ENCODE assay signal across 9 mouse cellular contexts in genomic region chr13:65310849-65311248, GRCm38 (mm10). TPM values are rescaled to one million over a fixed set of nuclear protein-coding genes. Genes with fewer than 3 reads are reported as not detected.
DNase-seq lines count a peak whose midpoint lies in the region; ATAC-seq lines count a peak whose summit lies in the region.
"Not testable (repeated sequence)": the region's sequence is repeated elsewhere in the genome, so short reads cannot be mapped to it uniquely, and the experiment has no call there.
"Had no signal": no experiment of that assay in that cellular context is flagged by ENCODE, and none has a peak within 500 bp of the region (broad histone marks: within the 10 kb centered on the region; RNA-seq: fewer than 3 reads in every experiment).

No protein-coding gene starts in this region.

- H3K9me3 ChIP-seq in intestine, embryonic 16.5 days (ENCODE audit: control insufficient read depth, low read length), result not testable (repeated sequence)
- peaks cover 38% of the 10 kb centered on the region for H3K9me3 ChIP-seq in limb, embryonic 12.5 days

- not testable (repeated sequence) for H3K36me3 ChIP-seq in intestine, embryonic 16.5 days (ENCODE audit: control insufficient read depth, insufficient read depth, low read length); limb, embryonic 12.5 days

- not testable (repeated sequence) for ATAC-seq in intestine, embryonic 16.5 days; limb, embryonic 12.5 days (ENCODE audit: insufficient number of reproducible peaks, insufficient read depth, low FRiP score, low TSS enrichment, low read depth)

- H3K9ac ChIP-seq in intestine, embryonic 16.5 days (ENCODE audit: low read depth, low read length); limb, embryonic 12.5 days (replicated peaks): not testable (repeated sequence)

- peak overlapping the region; percentile 45 for H3K4me2 ChIP-seq in intestine, embryonic 16.5 days (ENCODE audit: low read depth, low read length)
- H3K4me2 ChIP-seq in limb, embryonic 12.5 days, result peak overlapping the region; percentile 41

- H3K27me3 ChIP-seq in intestine, embryonic 16.5 days (replicated peaks; ENCODE audit: control insufficient read depth, insufficient read depth, low read length); limb, embryonic 12.5 days: not testable (repeated sequence)

- peak overlapping the region; percentile 24 for H3K4me3 ChIP-seq in intestine, embryonic 16.5 days (ENCODE audit: low read length)
- 0 out of 2 replicates have a peak overlapping the region, but pooled peaks have one; percentile 6 for H3K4me3 ChIP-seq in limb, embryonic 12.5 days (replicated peaks)

- H3K27ac ChIP-seq in intestine, embryonic 16.5 days (ENCODE audit: low read length); limb, embryonic 12.5 days: not testable (repeated sequence)

- not testable (repeated sequence) for H3K4me1 ChIP-seq in intestine, embryonic 16.5 days (ENCODE audit: control insufficient read depth, insufficient read depth, low read length); limb, embryonic 12.5 days (replicated peaks)

- 38% methylated on average over 12 of the region's 12 CpGs for WGBS in intestine, embryonic 16.5 days
- WGBS in limb, embryonic 12.5 days, result 38% methylated on average over 12 of the region's 12 CpGs

- peak; percentile 46 for DNase-seq in 3T3-L1 (ENCODE audit: low read depth, low spot score)
- peak; percentile 66 for DNase-seq in adrenal gland, postnatal 14 days
- DNase-seq in embryo, embryonic 11 days, result peak; percentile 39
- peak; percentile 7 for DNase-seq in heart, adult 8-10 months (ENCODE audit: low spot score)
- peak; percentile 62 for DNase-seq in mesoderm, embryonic 11.5 days (ENCODE audit: low read depth, low spot score)
- DNase-seq in right cerebral cortex, postnatal 14 days, result peak; percentile 21

RNA-seq across cellular contexts. Expression of gene Zfp369, which starts 32.2 kb away (rescaled TPM):
- total RNA-seq in adrenal gland, postnatal 14 days (2021), result 27.9 and 29.9 TPM in 2 replicates
- total RNA-seq in heart, adult 8-10 months (2022), result 10 to 100 TPM; 20.1 to 26.1 (median 21.2) TPM
- 5.6 and 7.1 TPM in 2 replicates for polyA plus RNA-seq in intestine, embryonic 16.5 days (2015; fragmentation: Nextera tagmentation; extraction: Ambion mirVana)
- polyA plus RNA-seq in limb, embryonic 12.5 days (2016; fragmentation: Nextera tagmentation; extraction: Ambion mirVana), result 19.4 and 20.5 TPM in 2 replicates

RNA-seq across cellular contexts. Expression of gene Gm10775, which starts 51.5 kb away (rescaled TPM):
- not detected in 2 replicates for total RNA-seq in adrenal gland, postnatal 14 days (2021)
- total RNA-seq in heart, adult 8-10 months (2022), result not detected
- not detected in 2 replicates for polyA plus RNA-seq in intestine, embryonic 16.5 days (2015; fragmentation: Nextera tagmentation; extraction: Ambion mirVana)
- not detected in 2 replicates for polyA plus RNA-seq in limb, embryonic 12.5 days (2016; fragmentation: Nextera tagmentation; extraction: Ambion mirVana)
- polyA plus RNA-seq: forebrain, embryonic 16.5 days had no signal

Comparison
In these comparisons a context has a peak if more than half of its experiments do, and no peak if none do; other contexts are left out.
1. DNase-seq: peak in every context shown above with its lines; median percentile 66 in adrenal gland, postnatal 14 days; 62 in mesoderm, embryonic 11.5 days; 46 in 3T3-L1; 39 in embryo, embryonic 11 days; 21 in right cerebral cortex, postnatal 14 days; 7 in heart, adult 8-10 months.